Comparison of ENCODE assay signal across 19 mouse cellular contexts in genomic region chr3:154172593-154172965, GRCm38 (mm10).
DNase-seq lines count a peak whose midpoint lies in the region; ATAC-seq lines count a peak whose summit lies in the region.
"Had no signal": no experiment of that assay in that cellular context is flagged by ENCODE, and none has a peak within 500 bp of the region (broad histone marks: within the 10 kb centered on the region; RNA-seq: fewer than 3 reads in every experiment).

No protein-coding gene starts in this region.

- H3K4me3 ChIP-seq in hindbrain, embryonic 11.5 days (ENCODE audit: low read depth, low read length) = no peak overlapping the region
- no peak overlapping the region for H3K4me3 ChIP-seq in hindbrain, embryonic 14.5 days (replicated peaks; ENCODE audit: low read length)
- no peak overlapping the region for H3K4me3 ChIP-seq in forebrain, embryonic 16.5 days (replicated peaks; ENCODE audit: low read length)
- H3K4me3 ChIP-seq in midbrain, embryonic 14.5 days (replicated peaks; ENCODE audit: low read depth, low read length) = no peak overlapping the region
- H3K4me3 ChIP-seq: limb, embryonic 13.5 days; lung, embryonic 15.5 days had no signal

- no peaks in the 10 kb centered on the region for H3K36me3 ChIP-seq in hindbrain, embryonic 11.5 days (ENCODE audit: control insufficient read depth, insufficient read depth, low read length)
- no peaks in the 10 kb centered on the region for H3K36me3 ChIP-seq in hindbrain, embryonic 14.5 days (replicated peaks; ENCODE audit: control insufficient read depth, insufficient read depth)
- no peaks in the 10 kb centered on the region for H3K36me3 ChIP-seq in forebrain, embryonic 16.5 days (ENCODE audit: control insufficient read depth, insufficient read depth)
- no peaks in the 10 kb centered on the region for H3K36me3 ChIP-seq in midbrain, embryonic 14.5 days (ENCODE audit: control insufficient read depth, insufficient read depth, low read length)
- H3K36me3 ChIP-seq: G1E; limb, embryonic 13.5 days; lung, embryonic 15.5 days had no signal

- H3K9ac ChIP-seq in hindbrain, embryonic 11.5 days (ENCODE audit: low read depth, low read length) = no peak overlapping the region
- no peak overlapping the region for H3K9ac ChIP-seq in hindbrain, embryonic 14.5 days
- H3K9ac ChIP-seq in forebrain, embryonic 16.5 days (replicated peaks; ENCODE audit: low read depth, low read length) = no peak overlapping the region
- H3K9ac ChIP-seq in midbrain, embryonic 14.5 days (replicated peaks; ENCODE audit: low read length) = no peak overlapping the region
- H3K9ac ChIP-seq: limb, embryonic 13.5 days; liver, embryonic 14.5 days; lung, embryonic 15.5 days had no signal

- no peak overlapping the region for H3K4me2 ChIP-seq in hindbrain, embryonic 11.5 days (replicated peaks; ENCODE audit: low read depth, low read length)
- H3K4me2 ChIP-seq in hindbrain, embryonic 14.5 days (replicated peaks) = no peak overlapping the region
- no peak overlapping the region for H3K4me2 ChIP-seq in forebrain, embryonic 16.5 days (ENCODE audit: low read length)
- no peak overlapping the region for H3K4me2 ChIP-seq in midbrain, embryonic 14.5 days (ENCODE audit: low read length)
- H3K4me2 ChIP-seq: limb, embryonic 13.5 days; lung, embryonic 15.5 days had no signal

- DNase-seq in hindbrain, embryonic 11.5 days (ENCODE audit: low spot score) = no peak
- no peak for DNase-seq in hindbrain, embryonic 14.5 days (ENCODE audit: low spot score)
- no peak for DNase-seq in midbrain, embryonic 14.5 days
- no peak for DNase-seq in lung, postnatal 14 days
- DNase-seq in left cerebral cortex, postnatal 10 days (ENCODE audit: extremely low spot score in 1 of 2, low spot score in 2 of 2) = no peak
- DNase-seq: adrenal gland, postnatal 36 days; cerebellum, adult 18-20 months; cerebellum, postnatal 36 days; heart, adult 18-20 months; heart, postnatal 36 days; thymus, postnatal 14 days had no signal

- WGBS in hindbrain, embryonic 11.5 days = 83% methylated on average over 5 of the region's 5 CpGs
- WGBS in hindbrain, embryonic 14.5 days = 68% methylated on average over 5 of the region's 5 CpGs
- WGBS in forebrain, embryonic 16.5 days = 66% methylated on average over 5 of the region's 5 CpGs
- 73% methylated on average over 5 of the region's 5 CpGs for WGBS in midbrain, embryonic 14.5 days

- no peaks in the 10 kb centered on the region for H3K27me3 ChIP-seq in hindbrain, embryonic 11.5 days (ENCODE audit: control insufficient read depth, insufficient read depth, low read length)
- no peaks in the 10 kb centered on the region for H3K27me3 ChIP-seq in hindbrain, embryonic 14.5 days (ENCODE audit: control insufficient read depth, insufficient read depth, low read length)
- no peaks in the 10 kb centered on the region for H3K27me3 ChIP-seq in forebrain, embryonic 16.5 days (replicated peaks; ENCODE audit: control insufficient read depth, insufficient read depth, low read length)
- no peaks in the 10 kb centered on the region for H3K27me3 ChIP-seq in midbrain, embryonic 14.5 days (ENCODE audit: control insufficient read depth, insufficient read depth, low read length)
- H3K27me3 ChIP-seq: limb, embryonic 13.5 days; lung, embryonic 15.5 days had no signal

- peak; percentile 41; the same call in 1 of the 2 replicates for ATAC-seq in hindbrain, embryonic 11.5 days (ENCODE audit: low FRiP score)
- ATAC-seq in hindbrain, embryonic 14.5 days (ENCODE audit: low FRiP score) = no peak
- ATAC-seq in common myeloid progenitor, adult 5-6 weeks (replicated peaks; ENCODE audit: low read depth, poor library complexity, severe bottlenecking) = 0 out of 2 replicates have a peak, but pooled peaks have one; percentile 3
- ATAC-seq in forebrain, embryonic 16.5 days = no peak
- peak; percentile 28; the same call in 1 of the 2 replicates for ATAC-seq in midbrain, embryonic 14.5 days (ENCODE audit: low FRiP score, low TSS enrichment)
- ATAC-seq: activated CD4-positive, CD25-positive, alpha-beta regulatory T cell, adult 4 months; intestine, postnatal 0 days had no signal

- intact Hi-C loops in left cerebral cortex, postnatal 10 days (cut with DNase I) = no loop called here

- H3K4me1 ChIP-seq in hindbrain, embryonic 11.5 days (replicated peaks; ENCODE audit: control insufficient read depth, insufficient read depth, low read length) = no peaks in the 10 kb centered on the region
- peaks cover 5% of the 10 kb centered on the region; the same call in 1 of the 2 replicates for H3K4me1 ChIP-seq in hindbrain, embryonic 14.5 days (replicated peaks; ENCODE audit: control insufficient read depth, insufficient read depth, low read length)
- H3K4me1 ChIP-seq in forebrain, embryonic 16.5 days (replicated peaks; ENCODE audit: control insufficient read depth, insufficient read depth, low read length) = peaks cover 16% of the 10 kb centered on the region
- H3K4me1 ChIP-seq in midbrain, embryonic 14.5 days (ENCODE audit: control insufficient read depth, insufficient read depth, low read length) = peaks cover 9% of the 10 kb centered on the region
- H3K4me1 ChIP-seq: limb, embryonic 13.5 days; lung, embryonic 15.5 days had no signal

- H3K27ac ChIP-seq in hindbrain, embryonic 11.5 days (ENCODE audit: low read depth, low read length) = no peak overlapping the region
- no peak overlapping the region for H3K27ac ChIP-seq in hindbrain, embryonic 14.5 days
- peak overlapping the region; percentile 25 for H3K27ac ChIP-seq in forebrain, embryonic 16.5 days (ENCODE audit: low read length)
- H3K27ac ChIP-seq in midbrain, embryonic 14.5 days (replicated peaks; ENCODE audit: low read depth, low read length) = peak overlapping the region; percentile 62; the same call in 1 of the 2 replicates
- H3K27ac ChIP-seq: limb, embryonic 13.5 days; liver, embryonic 14.5 days; lung, embryonic 15.5 days had no signal

- no peaks in the 10 kb centered on the region for H3K9me3 ChIP-seq in hindbrain, embryonic 11.5 days (ENCODE audit: control insufficient read depth, low read length)
- no peaks in the 10 kb centered on the region for H3K9me3 ChIP-seq in hindbrain, embryonic 14.5 days (ENCODE audit: control insufficient read depth, low read length)
- no peaks in the 10 kb centered on the region for H3K9me3 ChIP-seq in forebrain, embryonic 16.5 days (ENCODE audit: control insufficient read depth, low read length)
- H3K9me3 ChIP-seq in midbrain, embryonic 14.5 days (ENCODE audit: control insufficient read depth, low read length) = no peaks in the 10 kb centered on the region
- H3K9me3 ChIP-seq: limb, embryonic 13.5 days; lung, embryonic 15.5 days had no signal

Comparison
In these comparisons a context has a peak if more than half of its experiments do, and no peak if none do; other contexts are left out.
1. ATAC-seq: peak in hindbrain, embryonic 11.5 days (single experiment), common myeloid progenitor, adult 5-6 weeks (single experiment) and midbrain, embryonic 14.5 days (single experiment); none in hindbrain, embryonic 14.5 days (single experiment) and forebrain, embryonic 16.5 days (single experiment).
2. H3K27ac ChIP-seq: peak in forebrain, embryonic 16.5 days (single experiment) and midbrain, embryonic 14.5 days (single experiment); none in hindbrain, embryonic 11.5 days (single experiment) and hindbrain, embryonic 14.5 days (single experiment).